ENCODE assay signal across 10 mouse cellular contexts in the genomic region with DNA sequence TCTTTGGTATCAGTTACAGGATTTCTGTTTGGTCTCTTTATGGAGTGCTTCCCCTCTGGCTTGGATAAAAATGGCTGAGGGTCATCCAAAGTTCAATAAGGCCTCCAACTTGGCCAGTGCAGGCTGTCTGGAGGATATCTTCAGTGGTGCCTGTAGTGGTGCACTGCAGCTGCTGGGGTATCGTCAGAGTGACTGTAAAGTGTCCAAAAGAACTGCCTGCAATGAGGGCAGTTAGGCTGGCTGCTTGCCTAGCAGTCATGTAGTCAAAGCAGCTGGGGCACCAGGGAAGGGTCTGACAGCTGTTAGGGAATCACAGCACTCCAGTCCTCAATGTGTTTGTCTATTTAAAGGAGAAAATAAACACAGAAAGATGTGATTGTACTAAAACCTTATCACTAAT. TPM values are rescaled to one million over a fixed set of nuclear protein-coding genes. Genes with fewer than 3 reads are reported as not detected.
DNase-seq lines count a peak whose midpoint lies in the region; ATAC-seq lines count a peak whose summit lies in the region.
"Had no signal": no experiment of that assay in that cellular context is flagged by ENCODE, and none has a peak within 500 bp of the region (broad histone marks: within the 10 kb centered on the region; RNA-seq: fewer than 3 reads in every experiment).

No protein-coding gene starts in this region.

- H3K4me3 ChIP-seq in embryonic facial prominence, embryonic 15.5 days (replicated peaks) = no peak overlapping the region
- no peak overlapping the region for H3K4me3 ChIP-seq in heart, embryonic 12.5 days
- H3K4me3 ChIP-seq in hindbrain, embryonic 12.5 days = no peak overlapping the region
- H3K4me3 ChIP-seq: layer of hippocampus, adult 2 months; limb, embryonic 15.5 days had no signal

- no peaks in the 10 kb centered on the region for H3K36me3 ChIP-seq in embryonic facial prominence, embryonic 15.5 days
- no peaks in the 10 kb centered on the region for H3K36me3 ChIP-seq in heart, embryonic 12.5 days
- H3K36me3 ChIP-seq in hindbrain, embryonic 12.5 days = no peaks in the 10 kb centered on the region
- H3K36me3 ChIP-seq: limb, embryonic 15.5 days had no signal

- H3K9ac ChIP-seq in embryonic facial prominence, embryonic 15.5 days = no peak overlapping the region
- no peak overlapping the region for H3K9ac ChIP-seq in heart, embryonic 12.5 days
- no peak overlapping the region for H3K9ac ChIP-seq in hindbrain, embryonic 12.5 days
- H3K9ac ChIP-seq: limb, embryonic 15.5 days had no signal

- peak; percentile 73 for ATAC-seq in embryonic facial prominence, embryonic 15.5 days (ENCODE audit: insufficient number of reproducible peaks, low FRiP score, low TSS enrichment, low read depth)
- peak; percentile 64; the same call in 1 of the 2 replicates for ATAC-seq in heart, embryonic 12.5 days (ENCODE audit: insufficient number of reproducible peaks, low FRiP score)
- ATAC-seq in hindbrain, embryonic 12.5 days (ENCODE audit: low FRiP score) = no peak

- peaks cover 5% of the 10 kb centered on the region; the same call in 1 of the 2 replicates for H3K4me1 ChIP-seq in embryonic facial prominence, embryonic 15.5 days
- H3K4me1 ChIP-seq in heart, embryonic 12.5 days (replicated peaks) = peaks cover 21% of the 10 kb centered on the region
- peaks cover 2% of the 10 kb centered on the region; the same call in 1 of the 2 replicates for H3K4me1 ChIP-seq in hindbrain, embryonic 12.5 days

- H3K27me3 ChIP-seq in embryonic facial prominence, embryonic 15.5 days = no peaks in the 10 kb centered on the region
- no peaks in the 10 kb centered on the region for H3K27me3 ChIP-seq in heart, embryonic 12.5 days (replicated peaks)
- H3K27me3 ChIP-seq in hindbrain, embryonic 12.5 days = no peaks in the 10 kb centered on the region
- H3K27me3 ChIP-seq: limb, embryonic 15.5 days had no signal

- 29% methylated on average over 1 of the region's 1 CpGs for WGBS in embryonic facial prominence, embryonic 15.5 days
- 9% methylated on average over 1 of the region's 1 CpGs for WGBS in heart, embryonic 12.5 days
- WGBS in hindbrain, embryonic 12.5 days = 60% methylated on average over 1 of the region's 1 CpGs

- H3K9me3 ChIP-seq in embryonic facial prominence, embryonic 15.5 days (replicated peaks) = peaks cover 9% of the 10 kb centered on the region; the same call in 1 of the 2 replicates
- 0 out of 2 replicates have a peak, but pooled peaks cover 7% of the 10 kb centered on the region for H3K9me3 ChIP-seq in heart, embryonic 12.5 days (replicated peaks)
- H3K9me3 ChIP-seq in hindbrain, embryonic 12.5 days (replicated peaks) = peaks cover 8% of the 10 kb centered on the region

- DNase-seq in kidney, postnatal 10 days = peak; percentile 57
- DNase-seq in kidney, adult 18-20 months = no peak
- DNase-seq in lung, postnatal 36 days = peak; percentile 49
- no peak for DNase-seq in spleen, adult 12 weeks (ENCODE audit: low spot score)
- DNase-seq: thymus, postnatal 4 days had no signal

- no peak overlapping the region for H3K4me2 ChIP-seq in embryonic facial prominence, embryonic 15.5 days (replicated peaks)
- no peak overlapping the region for H3K4me2 ChIP-seq in heart, embryonic 12.5 days
- no peak overlapping the region for H3K4me2 ChIP-seq in hindbrain, embryonic 12.5 days (replicated peaks)
- H3K4me2 ChIP-seq: limb, embryonic 15.5 days had no signal

- H3K27ac ChIP-seq in embryonic facial prominence, embryonic 15.5 days (replicated peaks) = no peak overlapping the region
- peak overlapping the region; percentile 73 for H3K27ac ChIP-seq in heart, embryonic 12.5 days (ENCODE audit: poor library complexity, severe bottlenecking)
- no peak overlapping the region for H3K27ac ChIP-seq in hindbrain, embryonic 12.5 days
- H3K27ac ChIP-seq: layer of hippocampus, adult 2 months; limb, embryonic 15.5 days had no signal

RNA-seq across cellular contexts. Expression of a gene that starts 36.9 kb away (rescaled TPM):
- polyA plus RNA-seq in embryonic facial prominence, embryonic 15.5 days (2015; fragmentation: Nextera tagmentation; extraction: Ambion mirVana) = 92.0 and 94.2 TPM in 2 replicates
- polyA plus RNA-seq in heart, embryonic 12.5 days (2016; fragmentation: Nextera tagmentation; extraction: Ambion mirVana) = 66.9 and 69.7 TPM in 2 replicates
- 44.6 and 50.7 TPM in 2 replicates for polyA plus RNA-seq in hindbrain, embryonic 12.5 days (2016; fragmentation: Nextera tagmentation; extraction: Ambion mirVana)

Comparison
In these comparisons a context has a peak if more than half of its experiments do, and no peak if none do; other contexts are left out.
1. DNase-seq: peak in kidney, postnatal 10 days (single experiment) and lung, postnatal 36 days (single experiment); none in kidney, adult 18-20 months (single experiment) and spleen, adult 12 weeks (single experiment).